21 mouse cellular contexts compared by ENCODE assay signal in genomic region chr14:45504422-45505113, GRCm38 (mm10). TPM values are rescaled to one million over a fixed set of nuclear protein-coding genes. Genes with fewer than 3 reads are reported as not detected.
DNase-seq lines count a peak whose midpoint lies in the region; TF ChIP-seq lines count a peak whose summit lies in the region.
"Had no signal": no experiment of that assay in that cellular context is flagged by ENCODE, and none has a peak within 500 bp of the region (broad histone marks: within the 10 kb centered on the region; RNA-seq: fewer than 3 reads in every experiment).

No protein-coding gene starts in this region.

- TF ChIP-seq CTCF in spleen, adult 2 months (IDR thresholded peaks at IDR 0.05; ENCODE audit: extremely low read depth, insufficient read depth, insufficient read length, insufficient replicate concordance), result no peak

- no peak overlapping the region for H3K4me3 ChIP-seq in spleen, adult 2 months (ENCODE audit: extremely low read depth, insufficient read depth, insufficient read length)
- H3K4me3 ChIP-seq: embryonic facial prominence, embryonic 10.5 days; forebrain, embryonic 13.5 days; limb, embryonic 15.5 days; midbrain, embryonic 13.5 days; neural tube, embryonic 13.5 days had no signal

- 84% methylated on average over 10 of the region's 10 CpGs for WGBS in spleen, adult 2 months

- H3K27ac ChIP-seq in spleen, adult 2 months (ENCODE audit: insufficient read depth, low read length), result 0 out of 2 replicates have a peak overlapping the region, but pooled peaks have one; percentile 27
- H3K27ac ChIP-seq: embryonic facial prominence, embryonic 10.5 days; forebrain, embryonic 13.5 days; limb, embryonic 15.5 days; midbrain, embryonic 13.5 days; neural tube, embryonic 13.5 days; stomach, postnatal 0 days had no signal

- DNase-seq in adrenal gland, postnatal 25 days, result peak; percentile 11
- DNase-seq in adrenal gland, adult 18-20 months (ENCODE audit: low spot score in 2 of 2), result no peak
- DNase-seq in kidney, adult 8-10 months, result peak; percentile 39 to 50
- DNase-seq in kidney, postnatal 4 days, result no peak
- DNase-seq in spleen, adult 2 months (ENCODE audit: low read depth in 1 of 2, low spot score in 2 of 2), result no peak
- DNase-seq in spleen, adult 18-20 months, result no peak
- no peak for DNase-seq in cerebellum, adult 11 months
- DNase-seq: cerebellum, adult 2 months; gastrocnemius, postnatal 14 days; liver, postnatal 0 days; lung, postnatal 14 days; retina, postnatal 1 day had no signal

- H3K27me3 ChIP-seq in spleen, adult 2 months (ENCODE audit: control insufficient read depth, insufficient read depth, low read length), result no peaks in the 10 kb centered on the region
- H3K27me3 ChIP-seq: CH12.LX; forebrain, embryonic 13.5 days; limb, embryonic 15.5 days; midbrain, embryonic 13.5 days; neural tube, embryonic 13.5 days had no signal

- H3K4me1 ChIP-seq in spleen, adult 2 months (ENCODE audit: control insufficient read depth, insufficient read depth, insufficient read length), result no peaks in the 10 kb centered on the region

- no peaks in the 10 kb centered on the region for H3K36me3 ChIP-seq in spleen, adult 2 months (ENCODE audit: control insufficient read depth, insufficient read depth, low read length)
- H3K36me3 ChIP-seq: neural tube, embryonic 13.5 days had no signal

- no peak for TF ChIP-seq POLR2A in spleen, adult 2 months (IDR thresholded peaks at IDR 0.05; ENCODE audit: low read depth, low read length)

RNA-seq across cellular contexts. Expression of gene Fermt2, which starts 25.4 kb away (rescaled TPM):
- total RNA-seq in adrenal gland, postnatal 25 days (2021), result 89.6 and 113 TPM in 2 replicates
- 100 to 1,000 TPM in 1 of 2 experiments, 10 to 100 TPM in 1; 82.2 to 118 TPM for total RNA-seq in adrenal gland, adult 18-20 months (2021)
- 7.9 and 9.3 TPM in 2 replicates for polyA plus RNA-seq in spleen, adult 2 months (2012; rRNA removed)
- total RNA-seq: CH12.LX; megakaryocyte, adult 5-6 weeks; MEL had no signal

Comparison
In these comparisons a context has a peak if more than half of its experiments do, and no peak if none do; other contexts are left out.
1. DNase-seq: peak in adrenal gland, postnatal 25 days (single experiment) and kidney, adult 8-10 months (2 of 2); none in adrenal gland, adult 18-20 months (0 of 2), kidney, postnatal 4 days (0 of 2), spleen, adult 2 months (0 of 2), spleen, adult 18-20 months (0 of 2) and cerebellum, adult 11 months (single experiment).